Mouse (Mus musculus) liver, postnatal 0 days (tissue): ENCODE measurements around the gene Wnt2b.

ENCODE experiments used
- CTCF ChIP-seq: sonication (generic); IDR thresholded peaks from 2 replicates; pipeline ENCODE4 v1.5.1; 2016; ENCODE audit warnings: antibody characterized with exemption, low read depth
- EP300 ChIP-seq: IDR thresholded peaks from 2 replicates; pipeline ENCODE4 v1.6.1; 2016; ENCODE audit warnings: antibody characterized with exemption, low read depth, mild to moderate bottlenecking

- TF ChIP-seq EP300 (no peak), CTCF (no peak)
Measured at GRCm38 (mm10) chr3:104963331-104964276, 1.9 kb upstream of the Wnt2b start.
